Mouse (Mus musculus): Measurements from ENCODE around the gene Rab40c. TPM values are rescaled to one million over a fixed set of nuclear protein-coding genes. Genes with fewer than 3 reads are reported as not detected.

Gene Rab40c
- polyA plus RNA-seq, 1 experiment from 2014 or later: 17.2 TPM

DNA sequence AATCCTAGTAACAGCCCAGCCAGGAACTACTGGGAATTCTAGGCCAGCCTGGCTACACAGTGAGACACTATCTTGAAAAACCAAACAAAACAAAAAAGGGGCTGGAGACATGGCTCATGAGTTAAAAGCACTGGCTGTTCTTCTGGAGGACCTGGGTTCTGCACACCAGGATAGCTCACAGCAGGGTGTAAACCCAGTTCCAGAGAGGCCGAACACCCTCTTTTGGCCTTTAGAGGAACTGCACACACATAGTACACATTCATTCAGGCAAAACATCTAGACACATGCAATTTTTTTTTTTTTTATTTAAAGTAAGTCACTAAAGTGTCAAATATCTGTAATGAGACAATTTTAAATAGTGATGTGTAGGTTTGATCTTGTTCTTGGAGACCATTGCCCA, 19.3 kb downstream of the Rab40c start:
- no peak overlapping the region for H3K9ac ChIP-seq (replicated peaks; ENCODE audit: low read depth, low read length)
- 85% methylated on average over 1 of the region's 1 CpGs for WGBS

GRCm38 (mm10) chr17:25895891-25896290, 23.6 kb downstream of the Rab40c start:
- Histone ChIP-seq H3K4me3 (ENCODE audit: low read depth, low read length) (no peak overlapping the region), H3K36me3 (ENCODE audit: control insufficient read depth, insufficient read depth, low read length) (0 out of 2 replicates have a peak, but pooled peaks cover 5% of the 10 kb centered on the region), H3K4me1 (ENCODE audit: control insufficient read depth, insufficient read depth, low read length) (no peaks in the 10 kb centered on the region), H3K27me3 (ENCODE audit: control insufficient read depth, insufficient read depth, low read length) (no peaks in the 10 kb centered on the region), H3K9me3 (ENCODE audit: control insufficient read depth, low read depth, low read length) (no peaks in the 10 kb centered on the region), H3K9ac (replicated peaks; ENCODE audit: low read depth, low read length) (no peak overlapping the region), H3K4me2 (replicated peaks; ENCODE audit: low read depth, low read length) (no peak overlapping the region), H3K27ac (ENCODE audit: low read length) (no peak overlapping the region)
- 69% methylated on average over 12 of the region's 12 CpGs for whole genome bisulfite sequencing
- ATAC-seq (ENCODE audit: insufficient number of reproducible peaks, insufficient read depth, low FRiP score, low read depth): no peak

More for the DNA sequence above, 19.3 kb downstream of the Rab40c start:
- H3K9me3 ChIP-seq (ENCODE audit: control insufficient read depth, low read depth, low read length): no peaks in the 10 kb centered on the region
- no peak overlapping the region for H3K4me3 ChIP-seq (ENCODE audit: low read depth, low read length)
- H3K36me3 ChIP-seq (ENCODE audit: control insufficient read depth, insufficient read depth, low read length): 0 out of 2 replicates have a peak, but pooled peaks cover 5% of the 10 kb centered on the region
- no peaks in the 10 kb centered on the region for H3K27me3 ChIP-seq (ENCODE audit: control insufficient read depth, insufficient read depth, low read length)
- ATAC-seq (ENCODE audit: insufficient number of reproducible peaks, insufficient read depth, low FRiP score, low read depth): no peak
- no peak overlapping the region for H3K4me2 ChIP-seq (replicated peaks; ENCODE audit: low read depth, low read length)
- H3K4me1 ChIP-seq (ENCODE audit: control insufficient read depth, insufficient read depth, low read length): no peaks in the 10 kb centered on the region
- no peak overlapping the region for H3K27ac ChIP-seq (ENCODE audit: low read length)

DNA sequence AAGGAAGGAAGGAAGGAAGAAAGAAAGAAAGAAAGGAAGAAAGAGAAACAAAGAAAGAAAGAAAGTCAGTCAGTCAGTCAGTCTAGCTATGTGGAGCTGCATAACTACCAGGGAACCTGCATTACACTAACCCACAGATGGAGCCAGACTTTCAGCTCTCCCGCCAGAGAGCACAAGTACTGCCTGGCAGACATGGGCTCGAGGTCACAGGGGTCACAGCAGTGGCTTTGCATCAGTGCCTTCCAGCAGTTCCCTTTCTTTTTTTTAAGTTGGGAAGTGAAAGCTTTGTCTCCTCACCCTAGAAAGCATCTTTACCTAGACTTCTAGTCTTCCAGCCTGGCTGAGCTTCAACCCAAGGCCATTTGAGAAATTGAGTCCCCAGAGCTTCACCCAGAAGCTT, 24.1 kb downstream of the Rab40c start:
- 53% methylated on average over 2 of the region's 2 CpGs for WGBS

GRCm38 (mm10) chr17:25893975-25894617, 25.4 kb downstream of the Rab40c start:
- H3K27ac ChIP-seq (ENCODE audit: low read length): no peak overlapping the region
- H3K36me3 ChIP-seq (ENCODE audit: control insufficient read depth, insufficient read depth, low read length): peaks cover 5% of the 10 kb centered on the region
- 39% methylated on average over 2 of the region's 2 CpGs for WGBS
- no peak overlapping the region for H3K4me3 ChIP-seq (ENCODE audit: low read depth, low read length)
- no peaks in the 10 kb centered on the region for H3K9me3 ChIP-seq (ENCODE audit: control insufficient read depth, low read depth, low read length)
- no peak for ATAC-seq (ENCODE audit: insufficient number of reproducible peaks, insufficient read depth, low FRiP score, low read depth)
- no peaks in the 10 kb centered on the region for H3K27me3 ChIP-seq (ENCODE audit: control insufficient read depth, insufficient read depth, low read length)
- no peak overlapping the region for H3K4me2 ChIP-seq (replicated peaks; ENCODE audit: low read depth, low read length)
- H3K4me1 ChIP-seq (ENCODE audit: control insufficient read depth, insufficient read depth, low read length): no peaks in the 10 kb centered on the region
- H3K9ac ChIP-seq (replicated peaks; ENCODE audit: low read depth, low read length): no peak overlapping the region

More for the DNA sequence above, 24.1 kb downstream of the Rab40c start:
- Histone ChIP-seq H3K4me2 (replicated peaks; ENCODE audit: low read depth, low read length) (no peak overlapping the region), H3K9me3 (ENCODE audit: control insufficient read depth, low read depth, low read length) (no peaks in the 10 kb centered on the region), H3K27me3 (ENCODE audit: control insufficient read depth, insufficient read depth, low read length) (no peaks in the 10 kb centered on the region), H3K4me3 (ENCODE audit: low read depth, low read length) (no peak overlapping the region), H3K9ac (replicated peaks; ENCODE audit: low read depth, low read length) (no peak overlapping the region), H3K27ac (ENCODE audit: low read length) (no peak overlapping the region), H3K36me3 (ENCODE audit: control insufficient read depth, insufficient read depth, low read length) (0 out of 2 replicates have a peak, but pooled peaks cover under 1% of the 10 kb centered on the region), H3K4me1 (ENCODE audit: control insufficient read depth, insufficient read depth, low read length) (no peaks in the 10 kb centered on the region)
- no peak for ATAC-seq (ENCODE audit: insufficient number of reproducible peaks, insufficient read depth, low FRiP score, low read depth)

DNA sequence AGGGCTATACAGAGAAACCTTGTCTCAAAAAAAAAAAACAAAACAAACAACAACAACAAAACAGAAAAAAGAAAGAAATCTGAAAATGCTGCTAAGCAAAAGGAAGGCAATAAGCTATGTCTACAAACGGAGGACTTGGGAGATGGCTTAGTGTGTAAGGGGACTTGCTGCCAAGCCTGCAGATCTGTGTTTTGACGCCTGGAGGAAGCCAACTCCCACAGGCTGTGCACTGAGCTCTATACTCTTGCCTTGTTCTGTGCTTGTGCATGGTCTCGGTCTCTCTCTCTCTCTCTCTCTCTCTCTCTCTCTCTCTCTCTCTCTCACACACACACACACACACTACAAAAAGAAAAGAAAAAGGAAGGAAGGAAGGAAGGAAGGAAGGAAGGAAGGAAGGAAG, 30.7 kb downstream of the Rab40c start:
- no peak overlapping the region for H3K27ac ChIP-seq (ENCODE audit: low read length)
- no peak overlapping the region for H3K9ac ChIP-seq (replicated peaks; ENCODE audit: low read depth, low read length)
- no peak overlapping the region for H3K4me3 ChIP-seq (ENCODE audit: low read depth, low read length)
- no peaks in the 10 kb centered on the region for H3K9me3 ChIP-seq (ENCODE audit: control insufficient read depth, low read depth, low read length)
- no peaks in the 10 kb centered on the region for H3K27me3 ChIP-seq (ENCODE audit: control insufficient read depth, insufficient read depth, low read length)
- H3K36me3 ChIP-seq (ENCODE audit: control insufficient read depth, insufficient read depth, low read length): peaks cover 14% of the 10 kb centered on the region
- ATAC-seq (ENCODE audit: insufficient number of reproducible peaks, insufficient read depth, low FRiP score, low read depth): no peak
- WGBS: 85% methylated on average over 3 of the region's 3 CpGs
- no peaks in the 10 kb centered on the region for H3K4me1 ChIP-seq (ENCODE audit: control insufficient read depth, insufficient read depth, low read length)
- no peak overlapping the region for H3K4me2 ChIP-seq (replicated peaks; ENCODE audit: low read depth, low read length)

DNA sequence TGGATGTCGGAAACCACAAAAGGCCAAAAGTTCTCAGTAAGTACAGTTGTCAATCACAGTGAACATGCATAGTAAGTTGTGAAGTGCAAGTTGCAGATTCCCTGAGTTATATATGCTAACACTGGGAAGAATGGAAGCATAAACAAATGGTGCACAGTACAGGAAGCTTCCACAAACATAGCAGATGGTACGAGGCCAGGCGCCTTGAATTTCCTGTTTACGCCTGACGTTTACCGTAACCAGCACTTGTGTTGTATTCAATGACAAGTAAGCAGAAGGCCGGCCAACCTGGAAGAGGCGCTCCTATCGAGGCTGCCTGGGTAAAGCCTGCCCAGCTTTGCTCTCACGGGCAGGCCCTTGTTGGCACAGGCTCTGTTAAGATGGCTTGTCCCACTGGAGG, 32.1 kb downstream of the Rab40c start:
- no peak overlapping the region for H3K9ac ChIP-seq (replicated peaks; ENCODE audit: low read depth, low read length)
- WGBS: 85% methylated on average over 10 of the region's 10 CpGs
- peaks cover 25% of the 10 kb centered on the region for H3K36me3 ChIP-seq (ENCODE audit: control insufficient read depth, insufficient read depth, low read length)
- H3K27ac ChIP-seq (ENCODE audit: low read length): no peak overlapping the region
- ATAC-seq (ENCODE audit: insufficient number of reproducible peaks, insufficient read depth, low FRiP score, low read depth): no peak
- no peak overlapping the region for H3K4me2 ChIP-seq (replicated peaks; ENCODE audit: low read depth, low read length)
- H3K27me3 ChIP-seq (ENCODE audit: control insufficient read depth, insufficient read depth, low read length): no peaks in the 10 kb centered on the region
- H3K9me3 ChIP-seq (ENCODE audit: control insufficient read depth, low read depth, low read length): no peaks in the 10 kb centered on the region
- no peak overlapping the region for H3K4me3 ChIP-seq (ENCODE audit: low read depth, low read length)
- no peaks in the 10 kb centered on the region for H3K4me1 ChIP-seq (ENCODE audit: control insufficient read depth, insufficient read depth, low read length)

DNA sequence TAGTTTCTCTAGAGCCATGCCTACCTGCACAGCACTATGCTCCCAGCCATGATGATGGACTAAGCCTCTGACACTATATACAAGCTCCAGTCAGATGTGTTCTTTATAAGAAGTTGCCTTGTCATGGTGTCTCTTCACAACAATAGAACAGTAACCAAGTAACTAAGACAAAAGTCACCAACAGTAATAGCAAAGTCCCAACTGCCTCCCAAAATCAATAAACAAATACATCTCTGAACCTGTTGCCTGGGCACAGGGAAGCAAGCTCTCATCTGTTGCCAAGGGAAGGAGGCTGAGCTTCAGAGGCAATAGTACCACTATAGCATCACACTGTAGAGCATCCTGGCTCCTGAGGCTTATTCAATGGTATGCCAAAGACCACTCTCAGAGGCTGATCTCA, 32.7 kb downstream of the Rab40c start:
- Histone ChIP-seq H3K4me1 (ENCODE audit: control insufficient read depth, insufficient read depth, low read length) (no peaks in the 10 kb centered on the region), H3K9ac (replicated peaks; ENCODE audit: low read depth, low read length) (no peak overlapping the region), H3K4me3 (ENCODE audit: low read depth, low read length) (no peak overlapping the region), H3K27ac (ENCODE audit: low read length) (no peak overlapping the region), H3K27me3 (ENCODE audit: control insufficient read depth, insufficient read depth, low read length) (no peaks in the 10 kb centered on the region), H3K36me3 (ENCODE audit: control insufficient read depth, insufficient read depth, low read length) (peaks cover 26% of the 10 kb centered on the region), H3K4me2 (replicated peaks; ENCODE audit: low read depth, low read length) (no peak overlapping the region), H3K9me3 (ENCODE audit: control insufficient read depth, low read depth, low read length) (no peaks in the 10 kb centered on the region)
- ATAC-seq (ENCODE audit: insufficient number of reproducible peaks, insufficient read depth, low FRiP score, low read depth): no peak

- 62% methylated on average over 4 of the region's 4 CpGs for WGBS
- Histone ChIP-seq H3K4me3 (ENCODE audit: low read depth, low read length) (no peak overlapping the region), H3K27ac (ENCODE audit: low read length) (no peak overlapping the region), H3K9ac (replicated peaks; ENCODE audit: low read depth, low read length) (no peak overlapping the region), H3K9me3 (ENCODE audit: control insufficient read depth, low read depth, low read length) (no peaks in the 10 kb centered on the region), H3K4me1 (ENCODE audit: control insufficient read depth, insufficient read depth, low read length) (no peaks in the 10 kb centered on the region), H3K27me3 (ENCODE audit: control insufficient read depth, insufficient read depth, low read length) (no peaks in the 10 kb centered on the region), H3K36me3 (ENCODE audit: control insufficient read depth, insufficient read depth, low read length) (peaks cover 32% of the 10 kb centered on the region), H3K4me2 (replicated peaks; ENCODE audit: low read depth, low read length) (no peak overlapping the region)
- ATAC-seq (ENCODE audit: insufficient number of reproducible peaks, insufficient read depth, low FRiP score, low read depth): no peak
These were observed 33.9 kb downstream of the Rab40c start for GRCm38 (mm10) chr17:25885636-25886035.

DNA sequence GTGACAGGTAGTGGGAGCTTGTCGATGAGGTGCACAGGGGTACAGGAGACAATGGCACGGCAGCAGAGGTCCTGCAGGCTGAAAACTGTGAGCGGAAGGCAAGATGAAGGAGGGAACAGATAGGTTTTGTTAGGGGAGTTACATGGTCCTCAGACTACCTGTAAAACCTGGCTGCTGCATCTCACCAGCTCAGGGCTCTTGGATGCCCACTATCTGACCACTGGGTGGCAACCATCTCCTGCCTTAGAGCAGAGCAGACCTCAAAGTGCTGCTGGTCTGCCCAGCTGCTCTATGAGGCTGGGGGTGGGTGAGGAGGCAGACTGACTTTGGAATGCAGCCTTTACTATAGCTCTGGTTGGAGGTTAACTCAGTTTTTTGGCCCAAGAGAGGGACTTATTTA, 35.7 kb downstream of the Rab40c start:
- H3K4me3 ChIP-seq (ENCODE audit: low read depth, low read length): no peak overlapping the region
- no peaks in the 10 kb centered on the region for H3K9me3 ChIP-seq (ENCODE audit: control insufficient read depth, low read depth, low read length)
- no peaks in the 10 kb centered on the region for H3K4me1 ChIP-seq (ENCODE audit: control insufficient read depth, insufficient read depth, low read length)
- H3K4me2 ChIP-seq (replicated peaks; ENCODE audit: low read depth, low read length): no peak overlapping the region
- H3K9ac ChIP-seq (replicated peaks; ENCODE audit: low read depth, low read length): no peak overlapping the region
- ATAC-seq (ENCODE audit: insufficient number of reproducible peaks, insufficient read depth, low FRiP score, low read depth): no peak
- H3K36me3 ChIP-seq (ENCODE audit: control insufficient read depth, insufficient read depth, low read length): peaks cover 27% of the 10 kb centered on the region
- H3K27ac ChIP-seq (ENCODE audit: low read length): no peak overlapping the region
- no peaks in the 10 kb centered on the region for H3K27me3 ChIP-seq (ENCODE audit: control insufficient read depth, insufficient read depth, low read length)
- 98% methylated on average over 3 of the region's 3 CpGs for WGBS

All from stomach, embryonic 14.5 days (tissue).